Mouse (Mus musculus) embryonic facial prominence, embryonic 14.5 days (tissue): ENCODE results near the gene Pnpla6. TPM values are rescaled to one million over a fixed set of nuclear protein-coding genes. Genes with fewer than 3 reads are reported as not detected.

ENCODE experiments used
- ATAC-seq: fragments of 200-750 bp; cut with Nextera tagmentation; 2 replicates; pipeline ENCODE4 v1.8.0; 2017; ENCODE audit warnings: low read depth, moderate number of reproducible peaks, moderate TSS enrichment
- DNase-seq: peaks from one replicate; pipeline ENCODE4 v3.0.0-alpha.2; 2015; ENCODE audit warnings: low spot score
- H3K27ac ChIP-seq: fragments of 300-500 bp; sonication (generic); replicated peaks from 2 replicates; pipeline ENCODE4 v1.5.1; 2014; ENCODE audit warnings: low read depth, mild to moderate bottlenecking, low read length, moderate library complexity
- H3K27me3 ChIP-seq: fragments of 300-500 bp; sonication (generic); replicated peaks from 2 replicates; pipeline ENCODE4 v1.6.1; 2014; ENCODE audit warnings: low read length; ENCODE audit not compliant: control insufficient read depth, insufficient read depth
- H3K36me3 ChIP-seq: fragments of 300-500 bp; sonication (generic); 2 replicates; pipeline ENCODE4 v1.6.1; 2014; ENCODE audit warnings: low read length, mixed read lengths; ENCODE audit not compliant: control insufficient read depth, insufficient read depth
- H3K4me1 ChIP-seq: fragments of 300-500 bp; sonication (generic); 2 replicates; pipeline ENCODE4 v1.6.1; 2014; ENCODE audit warnings: antibody characterized with exemption, low read length; ENCODE audit not compliant: control insufficient read depth, insufficient read depth
- H3K4me2 ChIP-seq: fragments of 300-500 bp; sonication (generic); 2 replicates; pipeline ENCODE4 v1.6.1; 2014; ENCODE audit warnings: low read depth, mild to moderate bottlenecking, low read length, moderate library complexity, mixed read lengths
- H3K4me3 ChIP-seq: fragments of 300-500 bp; sonication (generic); 2 replicates; pipeline ENCODE4 v1.5.1; 2014; ENCODE audit warnings: low read depth, mild to moderate bottlenecking, low read length
- H3K9ac ChIP-seq: fragments of 300-500 bp; sonication (generic); 2 replicates; pipeline ENCODE4 v1.6.1; 2014; ENCODE audit warnings: low read depth, mild to moderate bottlenecking, low read length, moderate library complexity, mixed read lengths
- H3K9me3 ChIP-seq: fragments of 300-500 bp; sonication (generic); 2 replicates; pipeline ENCODE4 v1.6.1; 2016; ENCODE audit warnings: low read length; ENCODE audit not compliant: control insufficient read depth
- WGBS: fragments of 180-500 bp; shearing (Covaris S2); extraction: QIAGEN DNeasy Blood & Tissue Kit; methylation state at CpG from one replicate; pipeline ENCODE4 v1.1.7; 2014; 5-methylcytosine and 5-hydroxymethylcytosine counted together
- polyA plus RNA-seq: library from polyadenylated mRNA; unstranded; fragments of >200 nt; fragmentation: Nextera tagmentation; extraction: Ambion mirVana; gene quantifications from 2 replicates; pipeline ENCODE4 v1.2.1, GENCODE M21; 2014

The Pnpla6 gene
- polyA plus RNA-seq, 1 experiment from 2014 or later, result 18.2 TPM

- no peak overlapping the region for H3K4me3 ChIP-seq
- H3K9ac ChIP-seq, result no peak overlapping the region
- no peak for ATAC-seq
- H3K27ac ChIP-seq, result no peak overlapping the region
- H3K9me3 ChIP-seq, result no peaks in the 10 kb centered on the region
- H3K4me1 ChIP-seq, result no peaks in the 10 kb centered on the region
- H3K36me3 ChIP-seq, result 0 out of 2 replicates have a peak, but pooled peaks cover 3% of the 10 kb centered on the region
- no peak overlapping the region for H3K4me2 ChIP-seq
- DNase-seq, result no peak
- H3K27me3 ChIP-seq, result no peaks in the 10 kb centered on the region
- 66% methylated on average over 3 of the region's 3 CpGs for WGBS
Observed at GRCm38 (mm10) chr8:3593470-3593869, 78.3 kb downstream of the Pnpla6 start.

Other genes starting within 250 kb of the Pnpla6 start
- 30.3 and 31.8 TPM in 2 replicates for gene Insr, start 235.8 kb upstream of the Pnpla6 start, polyA plus RNA-seq
- 0.21 TPM in 1 of 2 replicates, not detected in the other for gene A430078G23Rik, start 162.0 kb upstream of the Pnpla6 start, polyA plus RNA-seq
- 8.7 and 9.3 TPM in 2 replicates for gene Arhgef18, start 122.4 kb upstream of the Pnpla6 start, polyA plus RNA-seq
- gene Pex11g, start 47.7 kb upstream of the Pnpla6 start, polyA plus RNA-seq, result 3.4 and 4.5 TPM in 2 replicates
- gene Tex45, start 44.5 kb upstream of the Pnpla6 start, polyA plus RNA-seq, result 0.18 TPM in 1 of 2 replicates, not detected in the other
- 22.6 and 25.1 TPM in 2 replicates for gene Zfp358, start 22.2 kb upstream of the Pnpla6 start, polyA plus RNA-seq
- gene Mcoln1, start 14.9 kb upstream of the Pnpla6 start, polyA plus RNA-seq, result 36.5 and 40.1 TPM in 2 replicates
- gene C330021F23Rik, start 52.6 kb downstream of the Pnpla6 start, polyA plus RNA-seq, result 0.47 and 0.60 TPM in 2 replicates
- gene Camsap3, start 71.9 kb downstream of the Pnpla6 start, polyA plus RNA-seq, result 7.5 and 11.9 TPM in 2 replicates
- gene Xab2, start 105.9 kb downstream of the Pnpla6 start, polyA plus RNA-seq, result 41.3 and 47.0 TPM in 2 replicates
- gene Pet100, start 106.2 kb downstream of the Pnpla6 start, polyA plus RNA-seq, result 84.2 and 97.1 TPM in 2 replicates
- 0.17 and 0.31 TPM in 2 replicates for gene Pcp2, start 110.2 kb downstream of the Pnpla6 start, polyA plus RNA-seq
- 23.7 and 30.4 TPM in 2 replicates for gene Stxbp2, start 115.6 kb downstream of the Pnpla6 start, polyA plus RNA-seq
- 1.3 TPM in 1 of 2 replicates, not detected in the other for gene Retn, start 140.4 kb downstream of the Pnpla6 start, polyA plus RNA-seq
- gene Mcemp1, start 150.4 kb downstream of the Pnpla6 start, polyA plus RNA-seq, result 0.45 and 0.78 TPM in 2 replicates
- gene Fcor, start 157.0 kb downstream of the Pnpla6 start, polyA plus RNA-seq, result 12.6 and 14.8 TPM in 2 replicates
- 29.0 and 29.5 TPM in 2 replicates for gene Trappc5, start 160.9 kb downstream of the Pnpla6 start, polyA plus RNA-seq
- gene Fcer2a, start 178.8 kb downstream of the Pnpla6 start, polyA plus RNA-seq, result 0.07 and 0.14 TPM in 2 replicates
- gene Clec4g, start 205.3 kb downstream of the Pnpla6 start, polyA plus RNA-seq, result not detected in 2 replicates
- 0.50 and 1.1 TPM in 2 replicates for gene Cd209a, start 233.6 kb downstream of the Pnpla6 start, polyA plus RNA-seq